In the genomic region with DNA sequence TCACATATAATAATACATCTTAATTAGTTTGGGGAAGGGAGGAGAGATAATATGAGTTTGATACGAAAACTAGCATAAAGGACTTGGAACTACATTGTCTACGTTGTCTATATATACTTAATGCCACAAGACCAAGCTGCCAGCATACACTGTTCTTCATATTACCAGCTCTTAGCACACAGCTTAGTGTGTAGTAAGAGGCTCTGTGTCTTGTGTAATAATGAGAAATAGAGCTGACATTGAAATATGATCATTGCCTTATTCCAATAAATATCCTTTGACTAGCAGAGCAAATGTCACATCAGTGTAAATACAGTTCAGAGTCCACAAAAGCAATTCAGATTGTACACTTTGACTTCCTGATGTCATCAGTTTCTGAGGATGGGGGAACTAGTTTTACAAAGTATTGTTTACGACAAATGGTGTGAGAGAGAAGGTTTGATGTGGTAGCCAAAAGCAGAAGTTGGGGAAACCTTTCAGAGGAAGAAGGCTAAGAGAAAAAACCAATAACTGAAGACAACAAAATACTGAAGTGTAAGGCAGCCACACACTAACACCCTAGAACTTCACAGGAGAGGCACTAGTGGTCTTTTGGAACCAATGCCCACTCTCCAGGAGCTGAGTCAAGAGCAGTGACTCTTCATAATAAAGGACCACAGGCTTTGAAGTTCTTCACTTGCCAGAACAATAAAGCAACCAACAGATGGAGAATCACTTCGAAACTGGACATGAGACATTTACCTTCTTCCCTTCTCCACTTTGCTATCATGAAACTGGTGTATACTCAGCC, we compare ENCODE assay signal across 18 mouse cellular contexts. TPM values are rescaled to one million over a fixed set of nuclear protein-coding genes. Genes with fewer than 3 reads are reported as not detected.
DNase-seq lines count a peak whose midpoint lies in the region; ATAC-seq and TF ChIP-seq lines count a peak whose summit lies in the region.
"Had no signal": no experiment of that assay in that cellular context is flagged by ENCODE, and none has a peak within 500 bp of the region (broad histone marks: within the 10 kb centered on the region; RNA-seq: fewer than 3 reads in every experiment).

No protein-coding gene starts in this region.

- no peaks in the 10 kb centered on the region for H3K9me3 ChIP-seq in intestine, embryonic 16.5 days (ENCODE audit: control insufficient read depth, low read length)
- no peaks in the 10 kb centered on the region for H3K9me3 ChIP-seq in intestine, embryonic 15.5 days
- H3K9me3 ChIP-seq in limb, embryonic 10.5 days (replicated peaks): no peaks in the 10 kb centered on the region
- H3K9me3 ChIP-seq: kidney, embryonic 15.5 days; liver, embryonic 15.5 days; neural tube, embryonic 15.5 days had no signal

- H3K36me3 ChIP-seq in intestine, embryonic 16.5 days (ENCODE audit: control insufficient read depth, insufficient read depth, low read length): no peaks in the 10 kb centered on the region
- no peaks in the 10 kb centered on the region for H3K36me3 ChIP-seq in intestine, embryonic 15.5 days
- H3K36me3 ChIP-seq in limb, embryonic 10.5 days: no peaks in the 10 kb centered on the region
- H3K36me3 ChIP-seq: kidney, embryonic 15.5 days; liver, embryonic 15.5 days; neural tube, embryonic 15.5 days had no signal

- TF ChIP-seq POLR2A in bone marrow, adult 2 months (IDR thresholded peaks at IDR 0.05; ENCODE audit: borderline replicate concordance, control insufficient read depth, low read depth, low read length): no peak

- WGBS in intestine, embryonic 16.5 days: 81% methylated on average over 4 of the region's 4 CpGs
- 84% methylated on average over 4 of the region's 4 CpGs for WGBS in intestine, embryonic 15.5 days
- 30% methylated on average over 4 of the region's 4 CpGs for WGBS in bone marrow, adult 2 months
- 91% methylated on average over 4 of the region's 4 CpGs for WGBS in limb, embryonic 10.5 days

- H3K9ac ChIP-seq in intestine, embryonic 16.5 days (ENCODE audit: low read depth, low read length): no peak overlapping the region
- no peak overlapping the region for H3K9ac ChIP-seq in intestine, embryonic 15.5 days
- H3K9ac ChIP-seq: hindbrain, embryonic 14.5 days; kidney, embryonic 15.5 days; liver, embryonic 15.5 days; neural tube, embryonic 15.5 days had no signal

- H3K27me3 ChIP-seq in intestine, embryonic 16.5 days (replicated peaks; ENCODE audit: control insufficient read depth, insufficient read depth, low read length): no peaks in the 10 kb centered on the region
- H3K27me3 ChIP-seq in intestine, embryonic 15.5 days (replicated peaks): no peaks in the 10 kb centered on the region
- H3K27me3 ChIP-seq in limb, embryonic 10.5 days (ENCODE audit: low read depth, poor library complexity, severe bottlenecking): no peaks in the 10 kb centered on the region
- H3K27me3 ChIP-seq: kidney, embryonic 15.5 days; liver, embryonic 15.5 days; megakaryocyte, embryonic 14.5 days; neural tube, embryonic 15.5 days had no signal

- H3K4me1 ChIP-seq in intestine, embryonic 16.5 days (ENCODE audit: control insufficient read depth, insufficient read depth, low read length): no peaks in the 10 kb centered on the region
- no peaks in the 10 kb centered on the region for H3K4me1 ChIP-seq in intestine, embryonic 15.5 days (replicated peaks)
- H3K4me1 ChIP-seq in bone marrow, adult 2 months (ENCODE audit: control insufficient read depth, insufficient read depth, low read length): peaks cover 8% of the 10 kb centered on the region
- no peaks in the 10 kb centered on the region for H3K4me1 ChIP-seq in limb, embryonic 10.5 days
- H3K4me1 ChIP-seq: kidney, embryonic 15.5 days; liver, embryonic 15.5 days; neural tube, embryonic 15.5 days had no signal

- H3K4me2 ChIP-seq in intestine, embryonic 16.5 days (ENCODE audit: low read depth, low read length): no peak overlapping the region
- H3K4me2 ChIP-seq in intestine, embryonic 15.5 days (replicated peaks): no peak overlapping the region
- H3K4me2 ChIP-seq: hindbrain, embryonic 14.5 days; kidney, embryonic 15.5 days; liver, embryonic 15.5 days; neural tube, embryonic 15.5 days had no signal

- peak; percentile 46; the same call in 1 of the 2 replicates for ATAC-seq in intestine, embryonic 16.5 days
- ATAC-seq in intestine, embryonic 15.5 days: no peak
- peak; percentile 86 for ATAC-seq in megakaryocyte progenitor cell, adult 5-6 weeks (replicated peaks; ENCODE audit: poor library complexity)

- no peak overlapping the region for H3K4me3 ChIP-seq in intestine, embryonic 16.5 days (ENCODE audit: low read length)
- no peak overlapping the region for H3K4me3 ChIP-seq in intestine, embryonic 15.5 days (replicated peaks)
- no peak overlapping the region for H3K4me3 ChIP-seq in bone marrow, adult 2 months (replicated peaks; ENCODE audit: control insufficient read depth, low read depth, low read length)
- no peak overlapping the region for H3K4me3 ChIP-seq in limb, embryonic 10.5 days
- H3K4me3 ChIP-seq: erythroblast, embryonic 14.5 days; kidney, embryonic 15.5 days; liver, embryonic 15.5 days; megakaryocyte, embryonic 14.5 days; neural tube, embryonic 15.5 days had no signal

- no peak for TF ChIP-seq CTCF in bone marrow, adult 2 months (IDR thresholded peaks at IDR 0.05; ENCODE audit: control insufficient read depth, insufficient read depth, low read length)

- DNase-seq in B cell, adult 2 months: peak; percentile 34 to 38
- no peak for DNase-seq in cerebellum, adult 11-12 months
- no peak for DNase-seq in urinary bladder, postnatal 25 days (ENCODE audit: low spot score)
- DNase-seq in limb, embryonic 10.5 days (ENCODE audit: low spot score): no peak
- DNase-seq: cerebellum, adult 9-10 months; heart, adult 18-20 months; right cerebral cortex, adult 18-20 months; thymus, postnatal 14 days had no signal

- no peak overlapping the region for H3K27ac ChIP-seq in intestine, embryonic 16.5 days (ENCODE audit: low read length)
- H3K27ac ChIP-seq in intestine, embryonic 15.5 days: no peak overlapping the region
- H3K27ac ChIP-seq in bone marrow, adult 2 months (ENCODE audit: control insufficient read depth, insufficient read depth, low read depth, low read length, poor library complexity): peak overlapping the region; percentile 79; the same call in 1 of the 2 replicates
- H3K27ac ChIP-seq in limb, embryonic 10.5 days: no peak overlapping the region
- H3K27ac ChIP-seq: hindbrain, embryonic 14.5 days; kidney, embryonic 15.5 days; liver, embryonic 15.5 days; neural tube, embryonic 15.5 days had no signal

RNA-seq across cellular contexts. Expression of a gene that starts 35.2 kb away (rescaled TPM):
- polyA plus RNA-seq in intestine, embryonic 16.5 days (2015; fragmentation: Nextera tagmentation; extraction: Ambion mirVana): 0.93 and 1.5 TPM in 2 replicates
- 1.2 and 1.7 TPM in 2 replicates for polyA plus RNA-seq in intestine, embryonic 15.5 days (2015; fragmentation: Nextera tagmentation; extraction: Ambion mirVana)
- polyA plus RNA-seq in bone marrow, adult 2 months (2011; ENCODE audit: insufficient read depth, insufficient read length, low replicate concordance, missing spikeins): 14.9 and 55.4 TPM in 2 replicates
- total RNA-seq in megakaryocyte progenitor cell, adult 5-6 weeks (2015): 36.2 and 42.3 TPM in 2 replicates
- 22.0 and 25.5 TPM in 2 replicates for total RNA-seq in megakaryocyte progenitor cell, adult 5-6 weeks (2017)
- polyA plus RNA-seq in limb, embryonic 10.5 days (2016; fragmentation: Nextera tagmentation; extraction: Ambion mirVana): 1.1 and 1.9 TPM in 2 replicates
- polyA plus RNA-seq: erythroblast, embryonic 14.5 days had no signal

Comparison
In these comparisons a context has a peak if more than half of its experiments do, and no peak if none do; other contexts are left out.
1. DNase-seq: peak in B cell, adult 2 months (2 of 2); none in cerebellum, adult 11-12 months (single experiment), urinary bladder, postnatal 25 days (single experiment) and limb, embryonic 10.5 days (single experiment).